Mouse (Mus musculus) small intestine, adult 2 months (tissue): ENCODE data around the gene Gm16503. TPM values are rescaled to one million over a fixed set of nuclear protein-coding genes. Genes with fewer than 3 reads are reported as not detected.
"Not testable (repeated sequence)": the region's sequence is repeated elsewhere in the genome, so short reads cannot be mapped to it uniquely, and the experiment has no call there.

ENCODE experiments used
- H3K27ac ChIP-seq: fragments of 200-500 bp; 2 replicates; pipeline ENCODE4 v1.5.1; 2012; ENCODE audit warnings: low read depth, low read length, control low read depth, inconsistent platforms; ENCODE audit not compliant: insufficient read depth
- H3K27me3 ChIP-seq: fragments of 200-500 bp; 2 replicates; pipeline ENCODE4 v1.6.1; 2012; ENCODE audit warnings: mild to moderate bottlenecking, moderate library complexity, low read length, inconsistent platforms; ENCODE audit not compliant: control insufficient read depth, insufficient read depth
- H3K36me3 ChIP-seq: fragments of 200-500 bp; 2 replicates; pipeline ENCODE4 v1.6.1; 2012; ENCODE audit warnings: mild to moderate bottlenecking, low read length, control low read depth, inconsistent platforms; ENCODE audit not compliant: control insufficient read depth, insufficient read depth
- H3K4me1 ChIP-seq: fragments of 200-500 bp; 2 replicates; pipeline ENCODE4 v1.6.1; 2012; ENCODE audit warnings: low read length, inconsistent platforms, mixed read lengths; ENCODE audit not compliant: control insufficient read depth, insufficient read depth, insufficient read length
- H3K4me3 ChIP-seq: fragments of 200-500 bp; 2 replicates; pipeline ENCODE4 v1.5.1; 2012; ENCODE audit warnings: low read depth, mild to moderate bottlenecking, control low read depth, inconsistent platforms, low read length, moderate library complexity
- CTCF ChIP-seq: fragments of 200-500 bp; IDR thresholded peaks from 2 replicates; pipeline ENCODE4 v1.5.1; 2012; ENCODE audit warnings: low read depth, mild to moderate bottlenecking, control low read depth, inconsistent platforms, low read length, moderate library complexity, mixed read lengths; ENCODE audit not compliant: insufficient replicate concordance, insufficient read length; ENCODE audit errors: extremely low read depth
- POLR2A ChIP-seq: fragments of 200-500 bp; IDR thresholded peaks from 2 replicates; pipeline ENCODE4 v1.6.1; 2012; ENCODE audit warnings: low read depth, mild to moderate bottlenecking, control low read depth, inconsistent platforms, low read length, moderate library complexity
- WGBS: fragments of 180-500 bp; shearing (Covaris S2); methylation state at CpG from one replicate; pipeline ENCODE4 v1.1.7; 2018; 5-methylcytosine and 5-hydroxymethylcytosine counted together
- polyA plus RNA-seq: library from polyadenylated mRNA; depleted of rRNA; stranded (reverse); fragments of >200 nt; gene quantifications from 2 replicates; pipeline ENCODE4 v1.2.3, GENCODE M21; 2012

Gm16503 gene
- polyA plus RNA-seq, 1 experiment = not detected

DNA sequence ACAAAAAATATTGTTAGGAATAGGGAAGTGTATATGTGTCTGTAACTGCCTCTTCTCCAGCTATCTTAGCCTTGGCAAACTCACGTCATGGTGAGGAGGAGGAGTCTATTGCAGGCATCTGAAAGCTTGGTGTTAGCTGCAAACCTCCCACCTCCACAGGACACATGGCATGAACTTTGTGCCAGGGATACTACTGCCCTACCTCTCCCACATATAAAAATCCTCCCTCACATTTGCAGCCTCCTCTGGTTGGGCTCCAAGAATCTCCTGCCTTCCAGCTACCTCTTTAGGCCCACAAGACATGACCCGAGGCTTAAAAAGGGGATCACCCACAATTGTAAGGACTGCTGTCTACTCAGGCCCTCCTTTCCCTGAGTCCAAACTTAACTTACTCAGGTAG is 2.3 kb upstream of the Gm16503 start:
- Histone ChIP-seq H3K36me3 (no peaks in the 10 kb centered on the region), H3K4me3 (no peak overlapping the region), H3K27me3 (no peaks in the 10 kb centered on the region), H3K4me1 (no peaks in the 10 kb centered on the region), H3K27ac (no peak overlapping the region)
- 72% methylated on average over 2 of the region's 2 CpGs for WGBS
- TF ChIP-seq POLR2A (no peak), CTCF (no peak)

DNA sequence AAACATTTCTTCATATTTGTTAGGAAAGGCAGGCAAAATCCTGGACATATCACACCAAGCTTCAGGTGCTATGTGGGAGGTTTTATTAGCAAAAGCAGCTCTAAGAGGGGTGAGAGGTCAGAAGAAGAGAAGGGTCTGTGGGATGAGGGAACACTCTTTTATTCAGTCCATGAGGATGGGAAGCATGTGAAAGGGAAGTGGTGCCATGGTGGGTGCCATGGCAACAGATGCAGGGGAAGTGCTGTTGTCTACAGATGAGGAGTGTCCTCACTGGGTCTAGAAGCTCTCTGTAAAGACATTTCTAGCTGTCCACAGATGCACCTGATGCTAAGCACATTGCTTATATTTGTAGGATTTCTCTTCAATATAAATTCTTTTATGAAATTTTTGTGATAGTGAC is 1.1 kb downstream of the Gm16503 start:
- Histone ChIP-seq H3K4me3 (no peak overlapping the region), H3K27ac (no peak overlapping the region), H3K36me3 (no peaks in the 10 kb centered on the region), H3K27me3 (no peaks in the 10 kb centered on the region), H3K4me1 (no peaks in the 10 kb centered on the region)
- TF ChIP-seq POLR2A (no peak), CTCF (no peak)

DNA sequence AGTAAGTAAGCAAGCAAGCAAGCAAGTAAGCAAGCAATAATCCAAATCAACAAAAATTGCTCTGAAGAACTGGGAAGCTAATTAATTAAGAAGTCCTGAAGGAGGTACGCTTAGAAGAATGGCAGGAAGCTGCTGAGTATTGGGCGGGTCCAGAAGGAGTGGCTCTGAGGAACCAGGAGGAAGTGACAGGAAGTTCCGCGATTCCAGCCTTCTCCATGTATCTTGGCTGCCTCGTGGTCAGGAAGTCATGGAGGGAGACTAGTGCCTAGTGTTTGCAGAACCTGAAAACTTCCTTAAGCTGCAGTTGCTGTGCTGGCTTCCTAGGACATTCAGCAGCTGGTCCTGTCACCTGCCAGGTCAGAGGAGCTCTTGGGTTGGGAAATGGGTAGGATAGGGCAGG is 13.1 kb downstream of the Gm16503 start, which contains the start of gene Zfp985:
Zfp985 (plus strand) TSS at position 207 of the 400 bp plus-strand sequence.
- not testable (repeated sequence) for H3K27me3 ChIP-seq, H3K4me1 ChIP-seq, H3K27ac ChIP-seq, H3K4me3 ChIP-seq, H3K36me3 ChIP-seq
- 74% methylated on average over 5 of the region's 5 CpGs for WGBS

DNA sequence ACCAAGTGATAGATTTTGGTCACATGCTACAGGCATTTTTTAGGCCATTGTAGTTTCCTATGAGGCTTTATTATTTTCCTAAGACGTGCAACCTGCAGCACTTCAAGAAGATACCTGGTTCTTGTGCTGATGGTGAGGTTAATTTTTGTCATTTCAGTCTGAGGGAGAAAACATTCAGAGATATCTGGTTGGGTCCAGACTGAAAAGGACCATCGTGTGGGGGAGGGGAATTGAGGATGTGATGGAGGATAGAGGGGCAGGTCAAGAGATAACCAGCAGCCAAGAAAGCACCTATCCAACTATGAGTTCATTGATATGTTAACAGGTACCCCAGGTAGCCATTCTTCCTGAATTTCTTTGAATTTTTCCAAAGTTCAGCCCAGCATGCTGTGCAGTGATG is 14.3 kb downstream of the Gm16503 start:
- not testable (repeated sequence) for H3K27me3 ChIP-seq, H3K4me1 ChIP-seq, H3K4me3 ChIP-seq, H3K36me3 ChIP-seq, H3K27ac ChIP-seq
- 55% methylated on average over 2 of the region's 2 CpGs for WGBS

DNA sequence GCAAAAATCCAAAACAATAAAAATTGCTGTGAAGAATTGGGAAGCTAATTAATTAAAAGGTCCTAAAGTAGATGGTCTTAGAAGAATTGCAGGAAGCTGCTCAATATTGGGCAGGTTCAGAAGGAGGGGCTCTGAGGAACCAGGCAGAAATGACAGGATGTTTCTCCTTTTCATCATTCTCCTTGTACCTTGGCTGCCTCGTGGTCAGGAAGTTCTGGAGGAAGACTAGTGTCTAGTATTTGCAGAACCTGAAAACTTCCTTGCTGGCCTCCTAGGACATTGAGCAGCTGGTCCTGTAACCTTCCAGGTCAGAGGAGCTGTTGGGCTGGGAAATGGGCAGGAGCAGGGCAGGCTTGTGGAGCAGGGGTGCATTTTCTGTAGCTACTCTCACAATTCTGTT is 16.9 kb downstream of the Gm16503 start:
- not testable (repeated sequence) for H3K27ac ChIP-seq, H3K36me3 ChIP-seq, H3K4me1 ChIP-seq, H3K27me3 ChIP-seq, H3K4me3 ChIP-seq
- 26% methylated on average over 1 of the region's 1 CpGs for WGBS

DNA sequence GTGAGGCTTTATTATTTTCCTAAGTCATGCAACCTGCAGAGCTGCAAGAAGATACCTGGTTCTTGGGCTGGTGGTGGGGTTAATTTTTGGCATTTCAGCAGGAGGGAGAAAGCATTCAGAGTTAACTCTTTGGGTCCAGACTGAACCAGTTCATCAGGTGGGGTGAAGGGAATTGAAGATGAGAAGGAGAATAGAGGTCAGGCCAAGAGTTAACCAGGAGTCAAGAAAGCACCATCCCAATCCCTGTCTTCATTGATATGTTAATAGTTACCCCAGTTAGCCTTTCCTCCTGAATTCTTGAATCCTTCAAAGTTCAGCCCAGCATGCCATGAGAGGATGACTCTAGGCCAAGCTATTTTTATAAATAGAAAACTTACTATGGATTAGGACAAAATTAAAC is 18.0 kb downstream of the Gm16503 start:
- not testable (repeated sequence) for H3K36me3 ChIP-seq, H3K4me1 ChIP-seq, H3K27me3 ChIP-seq, H3K4me3 ChIP-seq, H3K27ac ChIP-seq

DNA sequence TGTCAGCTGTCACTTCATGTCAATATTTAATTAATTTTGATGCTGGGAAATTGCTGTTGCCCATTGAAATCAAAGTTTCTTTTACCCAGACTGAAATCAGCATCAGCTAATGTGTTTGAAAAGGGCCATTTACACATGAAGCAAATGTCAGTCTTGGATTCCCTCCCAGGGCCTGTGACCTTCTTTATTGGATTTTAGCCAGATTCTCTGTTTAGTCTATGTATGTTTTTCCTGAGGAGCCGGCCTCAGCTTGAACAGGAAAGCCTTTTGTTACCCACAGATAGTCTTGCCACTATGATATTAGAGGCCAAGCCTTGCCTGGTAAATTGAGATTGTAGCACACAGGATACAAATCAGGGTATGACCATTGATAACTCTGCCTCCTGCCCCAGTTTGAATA is 19.1 kb downstream of the Gm16503 start:
- not testable (repeated sequence) for H3K4me1 ChIP-seq, H3K27me3 ChIP-seq, H3K4me3 ChIP-seq, H3K36me3 ChIP-seq, H3K27ac ChIP-seq
- WGBS = 43% methylated on average over 1 of the region's 1 CpGs

DNA sequence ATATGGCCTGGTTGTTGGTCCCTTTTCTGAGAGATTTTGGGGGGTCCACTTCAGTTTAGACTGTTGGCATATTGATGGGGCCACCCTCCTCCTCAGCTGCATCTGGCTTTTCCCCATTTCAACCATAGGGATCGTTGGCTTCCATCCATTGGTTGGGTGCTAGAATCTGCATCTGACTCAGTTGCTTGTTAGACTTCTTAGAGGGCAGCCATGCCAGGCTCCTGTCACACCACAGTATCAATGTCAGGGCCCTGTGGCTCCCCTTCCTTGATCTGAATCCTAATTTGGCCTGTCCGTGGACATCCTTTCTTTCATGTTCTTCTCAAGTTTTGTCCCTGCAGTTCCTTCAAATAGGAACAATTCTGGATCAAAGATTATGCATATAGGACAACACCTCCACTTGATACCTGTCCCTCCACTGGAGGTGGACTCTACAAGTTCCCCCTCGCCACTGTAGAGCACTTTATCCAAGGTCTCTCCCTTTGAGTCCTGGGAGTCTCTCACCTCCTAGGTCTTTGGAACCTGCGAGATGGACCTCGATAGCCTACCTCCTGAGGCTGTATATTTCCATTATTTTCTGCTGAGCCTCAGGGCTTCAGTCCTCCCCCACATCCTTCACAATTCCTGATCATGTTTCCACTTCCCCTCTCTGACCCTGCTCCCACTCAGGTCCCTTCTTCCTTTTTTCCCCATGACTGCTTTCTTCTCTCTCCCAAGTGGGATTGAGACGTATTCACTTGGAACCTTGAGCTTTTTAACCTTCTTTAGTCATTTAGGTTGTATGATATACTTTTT is 25.6 kb downstream of the Gm16503 start:
- TF ChIP-seq CTCF = no peak
- no peak for TF ChIP-seq POLR2A
- 66% methylated on average over 6 of the region's 6 CpGs for WGBS

DNA sequence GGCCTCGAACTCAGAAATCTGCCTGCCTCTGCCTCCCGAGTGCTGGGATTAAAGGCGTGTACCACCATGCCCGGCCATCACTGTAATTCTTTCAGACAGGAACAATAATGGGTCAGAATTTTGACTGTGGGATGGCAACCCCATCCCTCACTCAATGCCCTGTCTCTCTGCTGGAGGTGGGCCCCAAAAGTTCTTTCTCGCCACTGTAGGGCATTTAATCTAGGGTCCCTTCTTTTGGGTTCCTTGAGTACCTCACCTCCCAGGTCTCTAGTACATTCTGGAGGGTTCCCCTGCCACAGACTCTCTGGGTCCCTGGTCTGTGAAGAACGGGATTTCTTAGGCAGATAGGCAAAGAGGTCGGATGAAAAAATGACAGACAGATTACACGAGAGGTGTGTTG is 31.1 kb downstream of the Gm16503 start:
- H3K36me3 ChIP-seq, H3K4me3 ChIP-seq, H3K4me1 ChIP-seq, H3K27ac ChIP-seq, H3K27me3 ChIP-seq: not testable (repeated sequence)
- 80% methylated on average over 8 of the region's 8 CpGs for WGBS

More for the DNA sequence above, 25.6 kb downstream of the Gm16503 start:
- Histone ChIP-seq H3K36me3 (no peaks in the 10 kb centered on the region), H3K4me1 (no peaks in the 10 kb centered on the region), H3K27ac (no peak overlapping the region), H3K27me3 (no peaks in the 10 kb centered on the region), H3K4me3 (no peak overlapping the region)

DNA sequence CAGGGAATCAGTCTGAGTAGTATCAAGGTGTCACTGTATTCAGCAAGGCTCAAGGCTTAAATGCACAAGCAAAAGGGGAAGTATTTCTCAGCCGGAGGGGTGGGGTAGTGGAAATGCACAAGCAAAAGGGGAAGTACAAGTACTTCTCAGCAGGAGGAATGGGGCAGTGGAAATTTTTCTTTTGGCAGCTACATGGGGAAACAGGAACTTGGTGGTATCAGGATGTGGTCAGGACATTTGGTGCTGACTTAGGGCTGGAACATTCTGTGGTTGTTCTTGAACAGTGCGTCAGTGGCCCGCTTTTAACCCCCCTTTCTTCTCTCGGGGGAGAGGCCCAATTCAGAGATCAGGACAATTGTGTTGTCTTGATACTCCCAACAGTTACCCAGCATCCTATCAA is 39.4 kb downstream of the Gm16503 start:
- H3K27ac ChIP-seq, H3K4me1 ChIP-seq, H3K27me3 ChIP-seq, H3K4me3 ChIP-seq, H3K36me3 ChIP-seq: not testable (repeated sequence)
- WGBS = 94% methylated on average over 4 of the region's 4 CpGs
